Mouse (Mus musculus) spleen, postnatal 36 days (tissue): ENCODE data around the gene Myl6b.

ENCODE experiments used
- DNase-seq, 2 experiments: peaks; one replicate each; pipeline ENCODE4 v3.0.0; 2022; ENCODE audit warnings: low spot score in 2 of 2, mixed read lengths in 1 of 2

The Myl6b gene

GRCm38 (mm10) chr10:128498590-128498989 lies at the start of gene Myl6b:
TSS of gene Myl6b (minus strand) at chr10:128498685.
- peak; percentile 98 to 99 for DNase-seq

DNA sequence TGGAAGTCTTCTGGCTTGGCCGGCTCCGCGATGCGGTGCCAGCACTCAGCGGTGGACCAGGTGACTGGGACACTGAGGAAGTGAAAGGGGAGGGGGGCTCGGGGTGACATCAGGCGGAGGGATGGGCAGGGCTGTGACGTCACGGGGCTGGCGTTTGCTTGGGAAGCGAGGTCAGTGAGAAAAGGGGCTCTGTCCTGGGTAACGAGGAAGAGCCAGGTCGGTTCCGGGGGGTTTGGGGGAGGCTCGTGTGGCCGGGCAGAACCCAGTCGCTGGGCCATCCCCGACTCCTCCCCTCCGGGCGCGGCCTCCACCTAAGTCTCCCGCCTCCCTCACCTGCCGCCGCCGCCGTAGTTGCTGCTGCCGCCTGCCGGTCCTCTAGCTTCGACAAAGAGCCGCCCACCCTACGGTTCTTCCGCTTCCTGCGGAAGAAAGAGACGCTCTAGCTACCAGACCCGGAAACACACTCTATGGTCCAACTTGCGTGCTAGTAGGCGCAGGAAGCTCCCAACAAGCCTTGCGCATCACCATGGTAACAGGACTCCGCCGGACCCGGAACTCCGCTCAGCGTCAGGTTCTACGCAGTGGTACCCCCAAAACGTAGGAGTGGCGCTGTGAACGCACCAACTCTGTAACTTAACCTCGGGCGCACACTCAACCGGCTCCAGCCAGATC lies 49.0 kb upstream of the Myl6b start, which contains the start of gene Zc3h10:
Zc3h10 (minus strand) TSS at position 414 of the 672 bp plus-strand sequence.
- DNase-seq, result peak; percentile 97

DNA sequence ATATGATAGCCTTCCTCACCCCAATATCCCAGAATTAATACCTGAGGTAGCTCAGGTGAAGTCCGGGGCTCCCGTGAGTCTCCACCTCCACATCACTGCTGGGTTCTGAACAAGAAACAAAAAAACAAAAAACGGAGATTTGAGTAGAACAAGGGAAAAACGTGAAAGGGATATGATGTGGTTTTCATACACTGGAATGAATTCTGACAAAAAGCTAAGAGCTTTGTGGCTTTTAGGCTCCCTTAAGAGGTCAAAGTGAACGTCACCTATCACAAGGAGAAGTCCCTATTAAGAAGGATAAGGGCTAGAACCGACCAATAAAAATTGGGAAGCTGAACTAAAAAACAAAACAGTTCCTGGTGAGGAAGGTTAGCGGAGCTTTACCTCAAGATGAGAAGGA lies 48.3 kb upstream of the Myl6b start:
- no peak for DNase-seq

DNA sequence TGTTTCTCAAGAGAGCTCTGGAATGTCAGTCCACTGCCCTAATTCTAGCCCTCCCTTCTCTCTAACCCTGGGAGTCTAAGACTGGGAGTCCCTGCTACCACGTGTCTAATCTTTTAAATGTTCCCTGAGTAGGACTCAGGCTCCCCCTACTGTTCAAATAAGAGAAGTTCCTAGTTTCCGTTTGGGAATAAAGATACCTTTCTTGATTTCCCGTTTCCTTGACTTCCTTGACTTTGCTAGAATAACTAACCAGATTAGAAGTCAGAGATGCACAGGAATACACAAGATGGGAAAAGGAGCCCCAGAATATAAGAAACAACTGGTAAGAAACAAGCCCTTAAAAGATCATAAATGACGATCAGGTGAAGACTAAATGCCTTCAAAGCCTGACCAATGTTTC lies 47.9 kb upstream of the Myl6b start:
- peak in 1 of 2 experiments; percentile 55 for DNase-seq

GRCm38 (mm10) chr10:128545570-128545898 lies 47.0 kb upstream of the Myl6b start:
- DNase-seq, result no peak

DNA sequence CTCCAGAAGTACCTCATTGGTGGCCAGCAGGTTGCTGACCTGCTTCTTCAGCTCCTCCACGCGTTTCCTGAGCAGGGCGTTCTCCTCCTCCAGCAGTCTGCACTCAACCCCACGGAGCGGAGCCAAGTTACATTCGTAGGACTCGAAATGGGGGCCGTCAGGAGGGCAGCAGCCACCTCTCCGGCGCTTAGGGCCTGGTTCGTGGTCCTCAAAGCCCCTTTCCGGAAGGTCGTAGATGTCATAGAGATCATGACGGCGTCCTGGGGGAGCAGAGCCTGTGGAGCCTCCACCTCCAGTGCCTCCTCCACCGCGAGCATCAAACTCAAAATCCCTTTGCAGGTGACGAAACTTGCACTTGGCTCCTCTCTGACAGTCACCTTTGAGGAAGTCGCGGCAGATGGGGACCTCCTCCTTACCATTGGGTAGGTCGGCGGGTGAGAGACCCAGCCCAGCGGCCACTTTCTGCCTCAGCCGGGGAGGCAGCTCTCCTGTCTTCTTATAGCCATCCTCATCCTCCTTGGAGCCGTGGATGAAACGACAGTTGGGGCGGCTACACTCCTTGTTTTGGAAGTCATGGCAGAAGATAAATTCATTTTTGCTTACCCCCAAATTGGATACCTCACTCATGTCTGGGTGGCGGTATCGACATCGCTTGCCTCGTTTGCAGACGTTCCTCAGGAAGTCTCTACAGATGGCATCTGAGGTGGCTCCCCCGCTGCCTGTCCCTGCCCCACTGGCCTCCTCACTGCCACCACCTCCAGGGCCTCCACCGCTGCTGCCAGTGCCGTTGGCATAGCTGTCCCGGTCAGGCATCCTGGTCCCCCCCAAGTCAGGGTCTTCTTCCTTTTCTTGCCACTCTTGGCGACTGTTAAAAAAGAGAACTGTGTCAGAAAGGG lies 46.4 kb upstream of the Myl6b start:
- DNase-seq, result no peak

GRCm38 (mm10) chr10:128544151-128544657 lies 45.7 kb upstream of the Myl6b start:
- no peak for DNase-seq

- DNase-seq, result no peak
These were observed 44.6 kb upstream of the Myl6b start for GRCm38 (mm10) chr10:128543100-128543499.

GRCm38 (mm10) chr10:128538340-128538870 lies 39.9 kb upstream of the Myl6b start:
- DNase-seq, result no peak

GRCm38 (mm10) chr10:128536266-128536940 lies 37.9 kb upstream of the Myl6b start:
- DNase-seq, result peak; percentile 91 to 95

GRCm38 (mm10) chr10:128535624-128536265 lies 37.3 kb upstream of the Myl6b start:
- peak; percentile 70 to 77 for DNase-seq

DNA sequence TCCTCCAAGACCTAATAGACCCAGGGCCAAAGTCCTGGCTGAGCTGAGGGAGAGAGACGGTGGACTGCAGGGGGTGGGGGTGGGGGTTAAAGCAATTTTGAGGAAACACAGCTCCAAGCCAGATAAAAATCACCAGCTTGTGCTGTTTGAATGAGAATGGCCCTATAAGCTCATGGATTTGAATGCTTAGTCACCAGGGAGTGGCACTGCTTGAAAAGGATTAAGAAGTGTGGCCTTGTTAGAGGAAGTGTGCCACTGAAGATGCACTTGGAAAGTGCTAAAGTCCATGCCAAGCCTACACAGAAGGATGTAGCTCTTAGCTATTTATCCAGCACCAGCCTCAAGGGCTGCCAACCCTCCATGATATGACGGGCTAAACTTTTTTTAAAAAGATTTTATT lies 36.7 kb upstream of the Myl6b start:
- no peak for DNase-seq

DNA sequence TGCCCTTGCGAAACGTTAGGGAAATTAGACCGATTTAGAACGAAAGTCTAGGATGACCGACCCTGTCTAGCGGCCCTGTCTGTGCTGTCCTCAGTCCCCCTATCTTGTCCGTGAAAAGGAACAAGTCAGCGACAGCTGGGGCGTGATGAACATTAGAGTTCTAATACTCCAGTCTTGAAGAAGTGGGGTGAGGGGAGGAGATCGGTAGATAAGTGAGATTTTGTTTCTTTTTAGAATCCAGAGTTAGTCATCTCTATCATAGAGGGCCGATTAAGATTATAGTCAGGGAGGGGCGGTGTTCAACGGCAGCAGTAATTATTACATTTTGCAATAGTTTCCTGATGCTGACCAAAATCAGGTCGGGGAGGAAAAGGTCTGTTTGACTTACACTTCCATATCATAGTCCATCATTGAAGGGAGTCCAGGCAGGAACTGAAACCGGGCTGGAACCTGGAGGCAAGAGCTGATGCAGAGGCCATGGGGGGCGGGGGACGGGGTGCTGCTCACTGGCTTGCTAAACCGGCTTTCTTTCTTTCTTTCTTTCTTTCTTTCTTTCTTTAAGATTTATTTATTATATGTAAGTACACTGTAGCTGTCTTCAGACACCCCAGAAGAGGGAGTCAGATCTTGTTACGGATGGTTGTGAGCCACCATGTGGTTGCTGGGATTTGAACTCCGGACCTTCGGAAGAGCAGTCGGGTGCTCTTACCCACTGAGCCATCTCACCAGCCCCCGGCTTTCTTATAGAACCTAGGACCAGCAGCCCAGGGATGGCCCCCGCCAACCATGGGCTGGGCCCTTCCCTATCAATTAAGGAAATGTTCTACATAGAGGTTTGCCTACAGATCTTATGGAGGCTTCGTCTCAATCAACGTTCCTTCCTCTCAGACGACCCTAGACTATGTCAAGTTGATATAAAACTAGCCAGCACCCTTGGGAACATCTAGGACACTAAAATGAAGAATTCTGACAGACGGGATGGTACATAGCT lies 28.2 kb upstream of the Myl6b start:
- DNase-seq, result no peak

GRCm38 (mm10) chr10:128525671-128526308 lies 27.3 kb upstream of the Myl6b start, which contains the start of gene Esyt1:
TSS of gene Esyt1 (minus strand) at chr10:128525871.
- DNase-seq, result peak; percentile 97 to 98

- peak; percentile 77 to 80 for DNase-seq
These were observed 26.5 kb upstream of the Myl6b start for GRCm38 (mm10) chr10:128524732-128525662.

GRCm38 (mm10) chr10:128524111-128524731 lies 25.7 kb upstream of the Myl6b start:
- peak in 1 of 2 experiments; percentile 40 for DNase-seq

DNA sequence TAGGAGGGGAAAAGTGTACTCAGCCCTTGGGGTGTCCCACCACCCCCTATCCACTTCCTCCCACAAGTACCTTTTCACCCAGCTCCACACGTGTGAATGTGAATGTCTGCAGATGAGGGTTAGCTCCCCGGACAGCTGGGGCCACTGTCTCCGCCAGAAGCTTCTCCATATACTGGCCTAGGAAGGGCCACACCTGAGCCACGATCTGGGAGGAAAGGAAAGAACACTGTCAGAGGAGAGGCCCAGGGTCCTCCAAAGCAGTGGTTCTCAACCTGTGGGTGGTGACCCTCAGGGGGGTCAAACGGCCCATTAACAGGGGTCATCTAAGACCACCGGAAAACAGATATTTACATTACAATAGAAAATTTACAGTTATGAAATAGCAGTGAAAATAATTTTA lies 23.9 kb upstream of the Myl6b start:
- DNase-seq, result no peak

DNA sequence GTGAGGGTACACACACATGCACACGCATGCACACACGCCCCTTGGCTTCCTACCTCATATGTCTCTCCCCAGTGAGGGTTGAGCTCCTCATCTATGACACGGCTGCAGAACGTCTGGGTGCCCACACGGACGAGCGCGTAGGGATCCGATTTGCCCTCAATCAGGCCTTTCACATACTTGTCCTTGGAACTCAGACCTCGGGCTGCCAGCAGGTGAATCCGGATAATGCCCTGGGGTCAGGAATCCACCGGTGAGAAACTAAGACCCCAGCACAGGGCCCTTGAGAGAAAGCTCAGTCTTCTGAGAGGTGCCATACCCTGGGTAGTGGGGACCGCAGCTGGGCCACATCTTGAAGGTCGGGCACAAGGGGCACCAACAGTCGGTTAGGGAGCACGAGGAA lies 22.1 kb upstream of the Myl6b start:
- DNase-seq, result no peak
